Mouse (Mus musculus): ENCODE measurements around the gene Gm8159.
"Not testable (repeated sequence)": the region's sequence is repeated elsewhere in the genome, so short reads cannot be mapped to it uniquely, and the experiment has no call there.

The Gm8159 gene

GRCm38 (mm10) chr14:4632052-4632451 lies at the start of gene Gm8159:
Gm8159 (plus strand) TSS chr14:4632352.
- in situ Hi-C loops (cut with MboI; ENCODE audit: low sequenced_read_pairs), result not testable (repeated sequence)

GRCm38 (mm10) chr14:4649309-4649708 lies 17.2 kb downstream of the Gm8159 start:
- in situ Hi-C loops (cut with MboI; ENCODE audit: low sequenced_read_pairs), result not testable (repeated sequence)

- in situ Hi-C loops (cut with MboI; ENCODE audit: low sequenced_read_pairs), result not testable (repeated sequence)
Observed at GRCm38 (mm10) chr14:4650324-4650723, 18.2 kb downstream of the Gm8159 start.

- in situ Hi-C loops (cut with MboI; ENCODE audit: low sequenced_read_pairs), result not testable (repeated sequence)
Observed at GRCm38 (mm10) chr14:4663892-4664291, 31.7 kb downstream of the Gm8159 start, which contains the start of gene Gm3239. Gm3239 (plus strand) TSS chr14:4664192.

Measured in CH12F3 (cell line).